Mouse (Mus musculus) cerebellum, adult 2 months (tissue): ENCODE measurements around the gene Clmp. TPM values are rescaled to one million over a fixed set of nuclear protein-coding genes. Genes with fewer than 3 reads are reported as not detected.

Experiments
- DNase-seq, 2 experiments: peaks; one replicate each; pipeline ENCODE4 v3.0.0; 2021
- H3K27ac ChIP-seq: fragments of 200-500 bp; 2 replicates; pipeline ENCODE4 v1.5.1; 2012; ENCODE audit warnings: low read length, control low read depth, inconsistent platforms; ENCODE audit not compliant: insufficient read depth
- H3K27me3 ChIP-seq: fragments of 200-500 bp; 2 replicates; pipeline ENCODE4 v1.6.1; 2012; ENCODE audit warnings: inconsistent platforms, mild to moderate bottlenecking, low read length, moderate library complexity; ENCODE audit not compliant: control insufficient read depth, insufficient read depth
- H3K4me1 ChIP-seq: fragments of 200-500 bp; 2 replicates; pipeline ENCODE4 v1.6.1; 2011; ENCODE audit warnings: low read length; ENCODE audit not compliant: control insufficient read depth, insufficient read depth
- H3K4me3 ChIP-seq: fragments of 200-500 bp; replicated peaks from 2 replicates; pipeline ENCODE3; 2011; ENCODE audit warnings: mild to moderate bottlenecking, low read depth, low read length, control low read depth; ENCODE audit not compliant: insufficient read depth
- CTCF ChIP-seq: fragments of 200-500 bp; IDR thresholded peaks from 2 replicates; pipeline ENCODE4 v1.5.1; 2011; ENCODE audit warnings: low read depth, mild to moderate bottlenecking, control low read depth, low read length, moderate library complexity, borderline replicate concordance; ENCODE audit not compliant: insufficient read depth
- POLR2A ChIP-seq: fragments of 200-500 bp; IDR thresholded peaks from 2 replicates; pipeline ENCODE4 v1.6.1; 2011; ENCODE audit warnings: low read length, control low read depth, borderline replicate concordance; ENCODE audit not compliant: insufficient read depth
- WGBS: fragments of 180-500 bp; shearing (Covaris S2); methylation state at CpG from one replicate; pipeline ENCODE4 v1.1.7; 2018; 5-methylcytosine and 5-hydroxymethylcytosine counted together
- polyA plus RNA-seq: library from polyadenylated mRNA; depleted of rRNA; stranded (reverse); fragments of >200 nt; gene quantifications from 2 replicates; pipeline ENCODE4 v1.2.3, GENCODE M21; 2012

Clmp gene
- polyA plus RNA-seq, 1 experiment: 21.8 TPM

GRCm38 (mm10) chr9:40678653-40679052 is 7.1 kb upstream of the Clmp start:
- Histone ChIP-seq H3K4me3 (no peak overlapping the region), H3K4me1 (peaks cover 4% of the 10 kb centered on the region), H3K27ac (no peak overlapping the region), H3K27me3 (no peaks in the 10 kb centered on the region)
- no peak for DNase-seq
- WGBS: 88% methylated on average over 4 of the region's 4 CpGs
- TF ChIP-seq CTCF (no peak), POLR2A (no peak)

GRCm38 (mm10) chr9:40686421-40686899 is 698 bp downstream of the Clmp start:
- Histone ChIP-seq H3K4me3 (peak overlapping the region; percentile 85), H3K4me1 (no peaks in the 10 kb centered on the region; the same call in 1 of the 2 replicates), H3K27ac (peak overlapping the region; percentile 85), H3K27me3 (no peaks in the 10 kb centered on the region)
- 3% methylated on average over 23 of the region's 23 CpGs for WGBS
- no peak for TF ChIP-seq POLR2A
- TF ChIP-seq CTCF: no peak
- DNase-seq: no peak

- TF ChIP-seq POLR2A (no peak), CTCF (no peak)
- peak; percentile 35 to 51 for DNase-seq
- H3K4me1 ChIP-seq: no peaks in the 10 kb centered on the region; the same call in 1 of the 2 replicates
- H3K27me3 ChIP-seq: no peaks in the 10 kb centered on the region
- WGBS: 36% methylated on average over 5 of the region's 5 CpGs
- H3K4me3 ChIP-seq: peak overlapping the region; percentile 85
- H3K27ac ChIP-seq: no peak overlapping the region
Observed at GRCm38 (mm10) chr9:40687053-40687452, 1.3 kb downstream of the Clmp start.

GRCm38 (mm10) chr9:40687553-40687952 is 1.8 kb downstream of the Clmp start:
- H3K27me3 ChIP-seq: no peaks in the 10 kb centered on the region
- no peak for DNase-seq
- no peak overlapping the region for H3K4me3 ChIP-seq
- WGBS: 55% methylated on average over 3 of the region's 3 CpGs
- no peak overlapping the region for H3K27ac ChIP-seq
- H3K4me1 ChIP-seq: no peaks in the 10 kb centered on the region; the same call in 1 of the 2 replicates
- TF ChIP-seq POLR2A: no peak
- no peak for TF ChIP-seq CTCF

- Histone ChIP-seq H3K27me3 (no peaks in the 10 kb centered on the region), H3K4me1 (peaks cover 13% of the 10 kb centered on the region), H3K4me3 (no peak overlapping the region), H3K27ac (no peak overlapping the region)
- no peak for DNase-seq
- no peak for TF ChIP-seq POLR2A
- no peak for TF ChIP-seq CTCF
- 57% methylated on average over 7 of the region's 7 CpGs for WGBS
Observed at GRCm38 (mm10) chr9:40690511-40690910, 4.7 kb downstream of the Clmp start.

- Histone ChIP-seq H3K27me3 (no peaks in the 10 kb centered on the region), H3K4me1 (peaks cover 13% of the 10 kb centered on the region), H3K4me3 (no peak overlapping the region), H3K27ac (no peak overlapping the region)
- 65% methylated on average over 3 of the region's 3 CpGs for WGBS
- TF ChIP-seq CTCF (no peak), POLR2A (no peak)
- no peak for DNase-seq
Observed at GRCm38 (mm10) chr9:40693026-40693425, 7.3 kb downstream of the Clmp start.

- Histone ChIP-seq H3K4me3 (no peak overlapping the region), H3K27ac (no peak overlapping the region), H3K4me1 (peaks cover 13% of the 10 kb centered on the region), H3K27me3 (no peaks in the 10 kb centered on the region)
- DNase-seq: peak; percentile 55 to 60
- WGBS: 42% methylated on average over 5 of the region's 5 CpGs
- TF ChIP-seq CTCF (no peak), POLR2A (no peak)
Observed at GRCm38 (mm10) chr9:40693768-40694167, 8.0 kb downstream of the Clmp start.

GRCm38 (mm10) chr9:40694284-40694683 is 8.5 kb downstream of the Clmp start:
- 79% methylated on average over 12 of the region's 12 CpGs for WGBS
- H3K4me1 ChIP-seq: peaks cover 13% of the 10 kb centered on the region
- H3K27me3 ChIP-seq: no peaks in the 10 kb centered on the region
- no peak overlapping the region for H3K27ac ChIP-seq
- H3K4me3 ChIP-seq: no peak overlapping the region
- DNase-seq: no peak
- TF ChIP-seq CTCF: no peak
